Mouse (Mus musculus): ENCODE results near the gene Gm37240. TPM values are rescaled to one million over a fixed set of nuclear protein-coding genes. Genes with fewer than 3 reads are reported as not detected.

Gene Gm37240
- total RNA-seq, 2 experiments from 2014 or later, result 38.8 to 39.2 TPM

DNA sequence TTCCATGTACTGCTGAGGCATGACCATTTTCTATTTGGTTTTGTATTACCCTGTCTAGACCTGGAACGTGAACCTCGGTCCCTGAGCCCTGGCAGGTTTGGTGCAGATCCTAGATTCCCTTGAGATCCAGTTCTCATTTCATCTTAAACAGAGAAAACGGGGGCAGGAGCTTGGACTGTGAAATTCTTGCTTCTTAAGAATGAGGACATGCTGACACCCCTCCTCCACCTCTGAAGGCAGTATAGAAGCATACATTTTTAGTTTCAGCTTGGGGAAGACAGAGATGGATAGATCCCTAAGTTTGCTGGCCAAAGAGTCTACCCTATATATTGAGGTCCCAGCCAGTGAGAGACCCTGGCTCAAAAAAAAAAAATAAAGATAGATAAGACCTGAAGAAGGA is 742.9 kb downstream of the Gm37240 start:
- no peak for DNase-seq (ENCODE audit: low spot score)
- intact Hi-C loops (cut with DNase I), result no loop called here

- no peak for DNase-seq (ENCODE audit: low spot score)
Measured at GRCm38 (mm10) chr3:85140488-85140887, 746.8 kb downstream of the Gm37240 start.

DNA sequence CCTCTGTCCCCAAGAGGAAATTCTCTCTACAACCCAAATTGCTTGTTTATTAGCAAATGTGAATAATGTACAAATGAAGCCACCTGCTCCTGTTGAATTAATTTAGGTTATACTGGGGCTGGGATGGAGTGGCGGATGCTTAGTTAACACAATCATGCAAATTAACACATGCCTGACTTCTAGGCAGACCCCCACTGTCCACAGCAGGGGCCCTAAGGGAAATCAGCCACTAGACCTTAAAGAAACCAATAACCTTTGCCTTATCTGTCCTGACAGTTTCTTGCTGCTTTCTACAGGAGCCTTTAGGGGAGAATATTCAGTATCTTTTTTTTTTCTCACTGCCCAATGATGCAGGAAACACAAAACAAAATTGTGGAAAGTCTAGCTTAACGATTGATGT is 748.9 kb downstream of the Gm37240 start:
- no peak for DNase-seq (ENCODE audit: low spot score)
- intact Hi-C loops (cut with DNase I), result no loop called here

More at GRCm38 (mm10) chr3:85140488-85140887, 746.8 kb downstream of the Gm37240 start:
- intact Hi-C loops (cut with DNase I), result no loop called here

DNA sequence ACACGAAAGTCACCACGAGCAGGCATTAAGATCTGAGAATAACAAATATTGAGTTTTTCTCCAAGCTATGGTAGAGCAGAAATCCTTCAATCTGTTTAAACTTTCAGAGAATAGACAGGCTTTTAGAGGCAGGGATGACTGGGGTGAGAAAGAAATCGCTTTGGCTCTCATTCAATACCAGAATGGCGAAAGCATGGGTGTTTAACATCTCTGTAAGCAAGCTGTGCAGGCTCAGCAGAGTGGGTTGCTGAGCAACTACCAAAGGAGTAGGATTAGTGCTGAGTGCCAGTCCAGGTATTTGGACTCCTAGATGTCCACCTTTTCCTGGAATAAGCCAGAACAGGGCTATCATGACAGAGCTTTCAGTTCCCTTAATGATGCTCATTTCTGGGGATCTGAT is 753.8 kb downstream of the Gm37240 start:
- no peak for DNase-seq (ENCODE audit: low spot score)
- intact Hi-C loops (cut with DNase I), result no loop called here

- no peak for DNase-seq (ENCODE audit: low spot score)
- intact Hi-C loops (cut with DNase I), result no loop called here
Measured at GRCm38 (mm10) chr3:85131878-85132277, 755.4 kb downstream of the Gm37240 start.

DNA sequence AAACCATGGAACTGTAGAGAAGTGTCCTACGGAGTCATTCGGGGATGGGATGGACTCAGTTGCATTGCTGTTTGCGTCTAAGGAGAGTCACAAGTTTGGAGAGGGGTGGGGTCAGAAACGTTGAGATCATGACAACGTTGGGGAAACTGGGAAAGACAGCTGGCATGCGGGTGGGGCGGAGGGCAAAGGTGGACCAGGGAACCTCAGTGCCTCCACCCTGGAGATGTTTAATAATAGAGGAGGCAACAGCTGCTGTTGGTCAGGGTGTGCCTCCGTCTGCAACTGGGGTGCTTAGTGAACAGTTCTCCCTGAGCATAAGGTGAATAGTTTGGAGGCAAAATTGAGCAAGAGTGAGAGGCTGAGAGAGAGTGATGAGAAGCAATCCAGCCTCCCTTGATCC is 758.8 kb downstream of the Gm37240 start:
- intact Hi-C loops (cut with DNase I), result loop anchor here (10.0 kb wide), 1 partner anchor 206 kb away; no protein-coding TSS in a partner anchor
- no peak for DNase-seq (ENCODE audit: low spot score)

GRCm38 (mm10) chr3:85126970-85127369 is 760.3 kb downstream of the Gm37240 start:
- no peak for DNase-seq (ENCODE audit: low spot score)
- intact Hi-C loops (cut with DNase I), result loop anchor here (10.0 kb wide), 1 partner anchor 208 kb away; no protein-coding TSS in a partner anchor

- DNase-seq (ENCODE audit: low spot score), result no peak
Measured at GRCm38 (mm10) chr3:85125471-85125870, 761.8 kb downstream of the Gm37240 start.

GRCm38 (mm10) chr3:85124924-85125323 is 762.4 kb downstream of the Gm37240 start:
- intact Hi-C loops (cut with DNase I), result loop anchor here (10.0 kb wide), 1 partner anchor 210 kb away; no protein-coding TSS in a partner anchor
- no peak for DNase-seq (ENCODE audit: low spot score)

More at GRCm38 (mm10) chr3:85125471-85125870, 761.8 kb downstream of the Gm37240 start:
- intact Hi-C loops (cut with DNase I), result loop anchor here (10.0 kb wide), 1 partner anchor 209 kb away; no protein-coding TSS in a partner anchor

- no peak for DNase-seq (ENCODE audit: low spot score)
- intact Hi-C loops (cut with DNase I), result loop anchor here (10.0 kb wide), 1 partner anchor 210 kb away; no protein-coding TSS in a partner anchor
Measured at GRCm38 (mm10) chr3:85124410-85124809, 762.9 kb downstream of the Gm37240 start.

GRCm38 (mm10) chr3:85117702-85118101 is 769.6 kb downstream of the Gm37240 start:
- intact Hi-C loops (cut with DNase I), result loop anchor here (10.0 kb wide), 1 partner anchor 97 kb away; no protein-coding TSS in a partner anchor
- DNase-seq (ENCODE audit: low spot score), result no peak

DNA sequence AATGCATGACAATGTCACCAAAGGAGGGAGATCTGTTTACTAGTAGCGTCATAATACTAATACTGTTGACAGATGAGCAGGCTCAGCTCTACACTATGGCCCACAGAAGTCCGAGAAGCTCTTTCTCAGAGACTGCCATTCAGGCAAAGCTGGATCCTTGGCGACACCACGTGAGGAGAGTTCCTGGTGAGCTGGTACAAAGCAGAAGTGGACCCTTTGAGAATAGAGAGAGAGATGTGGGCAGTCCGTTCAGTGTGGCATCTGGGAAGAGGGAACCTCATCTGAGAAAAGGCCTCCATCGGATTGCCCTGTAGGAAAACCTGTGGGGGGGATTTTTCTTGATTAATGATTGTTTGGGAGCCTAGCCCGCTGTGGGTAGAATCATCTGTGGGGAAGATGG is 770.3 kb downstream of the Gm37240 start:
- no peak for DNase-seq (ENCODE audit: low spot score)
- intact Hi-C loops (cut with DNase I), result loop anchor here (10.0 kb wide), 1 partner anchor 98 kb away; no protein-coding TSS in a partner anchor

DNA sequence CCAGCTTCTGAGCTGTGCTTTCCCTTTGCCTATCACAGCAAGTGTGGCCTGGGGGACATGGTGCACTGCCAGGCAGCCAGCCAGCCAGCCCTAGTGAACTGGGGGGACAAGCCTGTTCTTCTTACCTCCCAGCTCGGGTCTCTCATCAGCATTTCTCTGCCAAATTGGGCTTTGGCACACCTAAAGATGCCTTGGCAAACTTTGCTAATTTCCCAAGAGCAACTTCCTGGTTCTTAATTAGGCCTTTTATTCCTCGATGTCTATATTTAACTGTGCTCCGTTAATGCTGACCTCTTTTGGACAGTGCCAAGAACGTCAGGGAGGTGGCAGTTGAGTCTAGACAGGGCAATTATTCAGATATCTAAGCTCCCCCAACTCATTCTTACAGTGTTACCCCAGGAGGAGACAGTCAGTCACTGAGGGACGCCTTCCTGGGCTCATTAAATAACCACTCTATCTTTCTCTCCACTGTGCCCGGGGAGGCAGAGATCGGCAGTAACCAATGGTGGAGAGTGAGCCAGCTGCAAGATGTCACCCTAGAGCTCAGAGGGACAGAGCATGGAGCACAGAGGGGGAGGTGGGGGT is 771.3 kb downstream of the Gm37240 start:
- DNase-seq (ENCODE audit: low spot score), result no peak
- intact Hi-C loops (cut with DNase I), result loop anchor here (10.0 kb wide), 1 partner anchor 99 kb away; no protein-coding TSS in a partner anchor

GRCm38 (mm10) chr3:85113565-85113964 is 773.8 kb downstream of the Gm37240 start:
- intact Hi-C loops (cut with DNase I), result loop anchor here (10.0 kb wide), 1 partner anchor 101 kb away; no protein-coding TSS in a partner anchor
- no peak for DNase-seq (ENCODE audit: low spot score)

DNA sequence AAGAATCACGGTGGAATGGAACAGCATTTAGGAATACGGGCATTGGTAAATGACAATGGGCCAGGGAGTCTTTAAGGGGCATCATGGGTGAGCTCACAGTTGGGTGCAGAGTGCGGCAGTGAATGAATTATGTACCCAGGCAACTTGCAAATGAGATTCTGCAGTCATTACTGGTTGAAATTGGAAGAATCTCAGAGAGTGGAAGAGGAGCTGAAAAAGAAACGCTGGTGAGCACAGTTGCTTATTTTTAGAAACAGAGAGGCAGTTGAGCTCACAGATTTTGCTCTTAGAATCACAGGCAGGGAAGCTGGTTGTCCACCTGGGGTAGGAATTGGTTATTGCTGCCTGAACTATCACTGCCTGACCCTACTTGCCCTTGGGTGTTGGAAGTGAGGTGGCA is 776.6 kb downstream of the Gm37240 start:
- intact Hi-C loops (cut with DNase I), result loop anchor here (10.0 kb wide), 1 partner anchor 104 kb away; no protein-coding TSS in a partner anchor
- DNase-seq (ENCODE audit: low spot score), result no peak

GRCm38 (mm10) chr3:85109221-85109620 is 778.1 kb downstream of the Gm37240 start:
- intact Hi-C loops (cut with DNase I), result no loop called here
- no peak for DNase-seq (ENCODE audit: low spot score)

GRCm38 (mm10) chr3:85108396-85108795 is 778.9 kb downstream of the Gm37240 start:
- no peak for DNase-seq (ENCODE audit: low spot score)
- intact Hi-C loops (cut with DNase I), result no loop called here

- intact Hi-C loops (cut with DNase I), result no loop called here
- no peak for DNase-seq (ENCODE audit: low spot score)
Measured at GRCm38 (mm10) chr3:85106956-85107355, 780.4 kb downstream of the Gm37240 start.

GRCm38 (mm10) chr3:85104301-85104700 is 783.0 kb downstream of the Gm37240 start:
- DNase-seq (ENCODE audit: low spot score), result no peak
- intact Hi-C loops (cut with DNase I), result no loop called here

GRCm38 (mm10) chr3:85080882-85081558 is 806.3 kb downstream of the Gm37240 start:
- intact Hi-C loops (cut with DNase I), result no loop called here
- no peak for DNase-seq (ENCODE audit: low spot score)

DNA sequence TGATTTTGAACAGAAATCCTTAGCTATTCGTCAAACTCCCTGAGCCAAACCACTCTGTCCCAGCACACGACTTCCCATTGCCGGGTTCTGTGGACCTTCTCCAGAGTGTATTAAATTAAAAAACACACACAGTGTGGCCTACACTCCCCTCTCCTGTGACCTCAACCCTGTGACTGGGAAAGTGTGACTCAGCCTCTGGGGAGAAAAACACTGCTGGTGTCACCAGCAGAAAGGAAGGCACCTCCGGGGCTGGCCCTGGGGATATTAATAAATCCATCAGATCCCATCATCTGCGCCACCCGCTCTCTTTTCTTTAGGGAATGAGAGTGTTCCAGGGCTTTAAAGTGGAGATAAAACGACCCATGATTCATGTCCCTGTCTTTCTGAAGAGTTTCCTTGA is 823.2 kb downstream of the Gm37240 start:
- intact Hi-C loops (cut with DNase I), result no loop called here
- DNase-seq (ENCODE audit: low spot score), result no peak
